Mouse (Mus musculus): Measurements from ENCODE around the gene Mecp2.
"Not testable (repeated sequence)": the region's sequence is repeated elsewhere in the genome, so short reads cannot be mapped to it uniquely, and the experiment has no call there.

Mecp2 gene

DNA sequence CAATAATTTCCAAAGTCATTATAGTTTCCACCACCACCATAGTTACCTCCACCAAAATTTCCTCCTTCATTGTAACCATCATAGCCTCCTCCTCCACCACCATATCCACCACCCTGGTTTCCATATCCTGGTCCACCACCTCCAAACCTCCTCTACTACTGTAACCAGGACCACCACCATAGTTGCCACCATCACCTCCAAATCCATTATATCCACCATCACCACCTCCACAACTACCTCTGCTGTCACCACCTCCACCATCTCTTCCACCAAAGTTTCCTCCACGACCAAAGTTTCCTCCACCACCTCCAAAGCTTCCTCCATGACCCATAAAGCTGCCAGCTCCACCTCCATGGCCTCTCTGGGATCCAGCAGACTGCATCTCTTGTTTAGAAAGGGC is at the start of gene Mecp2:
TSS of gene Mecp2 (minus strand) at position 101 of the 400 bp plus-strand sequence.
- DNase-seq (ENCODE audit: low spot score): not testable (repeated sequence)

DNA sequence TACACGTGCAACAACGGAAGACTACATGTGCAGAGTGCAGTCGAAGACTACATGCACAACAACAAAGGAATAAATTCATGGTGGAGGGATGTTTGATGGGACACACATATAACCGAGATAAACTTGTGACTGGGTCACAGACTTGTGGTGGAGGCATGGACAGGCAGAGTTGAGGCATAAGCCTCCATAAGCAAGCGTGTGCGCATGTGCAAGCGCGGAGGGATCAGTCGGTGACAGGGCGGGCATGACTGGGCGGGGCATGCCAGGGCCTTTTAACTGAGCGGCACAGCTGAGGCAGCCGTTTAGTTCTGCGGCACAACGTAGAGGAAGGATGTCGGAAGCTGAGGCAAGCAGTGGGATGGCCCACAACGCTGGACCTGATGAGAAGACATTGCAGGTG is 41.8 kb upstream of the Mecp2 start, which contains the start of gene Tktl1:
TSS of gene Tktl1 (plus strand) at position 301 of the 400 bp plus-strand sequence.
- no peak for DNase-seq (ENCODE audit: low spot score)

DNA sequence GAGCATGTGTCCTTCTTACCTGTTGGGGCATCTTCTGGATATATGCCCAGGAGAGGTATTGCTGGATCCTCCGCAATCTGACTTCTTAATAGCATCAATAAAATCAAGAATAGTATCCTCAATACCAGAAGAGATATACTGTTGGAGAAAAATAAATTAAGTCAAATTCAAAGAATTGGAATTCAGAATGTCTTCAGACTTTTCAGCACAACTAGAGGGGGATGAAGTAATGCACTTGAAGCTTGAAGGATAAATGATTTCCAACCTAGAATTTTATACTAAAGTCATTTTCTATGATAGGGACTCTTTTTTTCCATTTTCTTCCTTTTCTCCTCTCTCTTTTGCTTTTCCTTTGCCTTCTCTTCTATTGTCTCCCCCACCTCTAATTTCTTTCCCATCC is 32.6 kb upstream of the Mecp2 start, which contains the start of gene Tex28:
TSS of gene Tex28 (minus strand) at position 101 of the 400 bp plus-strand sequence.
- no peak for DNase-seq (ENCODE audit: low spot score)

DNA sequence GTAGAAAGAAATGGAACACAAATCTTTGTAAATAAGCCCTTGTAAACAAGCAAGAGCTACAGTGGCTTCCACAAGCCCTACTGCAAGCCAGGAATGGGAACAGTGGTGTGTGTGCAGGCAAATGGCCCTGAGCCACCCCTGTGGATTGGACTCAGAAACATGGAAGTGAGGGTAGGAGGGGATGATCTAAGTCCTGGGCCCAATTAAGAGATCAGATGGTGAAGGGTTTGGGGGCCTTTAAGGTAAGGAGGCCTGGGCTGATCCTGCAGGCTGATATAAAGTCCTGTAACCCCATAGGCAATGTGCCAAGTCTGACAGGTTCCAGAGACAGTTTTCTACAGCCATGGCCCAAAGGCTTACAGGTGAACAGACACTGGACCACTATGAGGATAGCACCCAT is 8.0 kb downstream of the Mecp2 start, which contains the start of gene Opn1mw:
TSS of gene Opn1mw (plus strand) at position 301 of the 400 bp plus-strand sequence.
- no peak for DNase-seq (ENCODE audit: low spot score)

DNA sequence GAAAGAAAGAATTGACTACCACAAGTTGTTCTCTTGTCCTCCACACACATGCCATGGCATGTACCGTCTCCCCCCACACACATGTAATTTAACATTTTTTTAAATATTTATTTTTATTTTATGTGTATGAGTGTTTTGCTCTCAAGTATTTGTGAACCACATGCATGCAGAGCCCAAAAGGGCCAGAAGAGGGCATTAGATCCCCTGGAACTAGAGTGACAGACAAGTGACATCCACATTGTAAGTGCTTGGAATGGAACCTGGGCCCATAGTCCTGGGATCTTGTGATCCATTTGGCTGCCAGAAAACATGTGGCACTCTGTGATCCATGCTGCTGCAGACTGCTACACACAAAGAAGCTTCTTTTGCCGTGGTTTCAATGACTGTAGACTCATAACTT is 10.2 kb downstream of the Mecp2 start:
- peak; percentile 8 for DNase-seq (ENCODE audit: low spot score)

DNA sequence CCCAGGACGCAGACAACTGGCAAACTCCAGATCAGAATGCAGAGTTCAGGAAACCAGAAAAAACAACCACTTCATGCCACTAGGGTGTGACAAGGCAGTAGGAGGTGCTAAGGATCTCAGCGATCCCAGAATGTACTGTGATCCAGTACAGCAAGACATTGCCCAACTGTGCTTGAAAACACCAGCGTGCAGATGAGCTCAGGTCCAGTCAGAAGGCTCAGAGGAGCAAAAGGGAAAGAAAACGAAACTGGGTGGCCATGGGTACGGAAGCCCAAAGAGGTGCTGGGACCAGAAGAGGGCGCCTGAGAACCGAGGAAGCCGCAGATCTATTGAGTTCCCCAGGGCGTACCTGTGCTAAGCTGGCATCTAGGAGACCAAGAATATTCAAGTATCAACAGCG is 19.7 kb downstream of the Mecp2 start:
- peak; percentile 83 for DNase-seq (ENCODE audit: low spot score)

DNA sequence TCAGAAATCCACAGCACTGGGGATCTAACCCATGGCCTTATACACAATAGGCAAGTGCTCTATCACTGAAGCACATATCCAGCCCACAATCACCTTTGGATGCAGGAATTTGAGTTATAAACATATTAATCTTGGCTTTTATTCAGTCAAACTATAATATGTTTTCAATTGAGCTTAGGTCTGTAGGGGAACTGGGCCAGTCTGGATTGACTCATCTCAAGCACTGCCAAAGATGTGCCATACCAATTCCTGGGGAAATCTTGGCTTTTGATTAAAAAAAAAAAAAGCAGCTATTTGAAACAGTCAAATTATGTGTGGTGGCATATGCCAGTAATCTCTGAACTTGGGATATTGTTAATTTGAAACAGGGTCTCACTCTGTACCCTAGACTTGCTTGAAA is 21.1 kb downstream of the Mecp2 start:
- peak; percentile 11 for DNase-seq (ENCODE audit: low spot score)

DNA sequence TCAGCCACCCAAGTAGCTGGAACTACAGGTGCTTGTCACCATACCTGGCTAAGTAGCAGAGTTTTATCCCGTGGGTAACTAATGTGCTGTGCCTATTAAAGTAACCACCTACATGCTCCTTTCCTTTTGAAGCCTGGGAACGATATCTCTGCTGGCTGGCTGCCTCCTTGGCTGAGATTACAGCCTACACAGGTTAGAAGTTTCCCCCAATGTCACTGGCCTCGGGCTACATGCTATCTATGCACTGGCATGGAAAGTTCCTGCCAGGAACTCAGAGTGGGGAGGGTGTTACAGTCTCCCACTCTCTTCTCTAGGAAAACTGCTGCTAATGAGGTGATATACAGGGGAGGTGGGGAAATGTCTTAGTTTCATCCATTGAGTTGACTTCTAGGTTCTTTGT is 26.4 kb downstream of the Mecp2 start:
- no peak for DNase-seq (ENCODE audit: low spot score)

DNA sequence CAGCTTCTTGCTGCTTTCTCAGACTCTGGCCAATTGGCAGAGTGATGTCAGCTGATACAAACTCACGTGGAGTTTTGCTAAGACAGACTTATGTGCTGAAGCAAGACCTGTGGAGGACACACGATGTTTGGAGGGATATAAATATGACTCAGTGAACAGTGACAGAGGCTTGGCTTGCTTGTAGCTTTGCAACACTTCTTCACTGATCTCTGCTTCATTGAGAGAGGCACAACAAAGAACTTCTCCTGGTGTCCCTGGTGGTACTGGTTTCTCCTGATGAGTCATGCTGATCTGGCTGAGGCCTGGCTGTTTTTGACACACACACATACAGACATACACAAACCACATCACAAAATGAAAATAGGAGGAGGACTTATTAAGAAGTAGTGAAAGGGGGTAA is 29.2 kb downstream of the Mecp2 start:
- no peak for DNase-seq (ENCODE audit: low spot score)

DNA sequence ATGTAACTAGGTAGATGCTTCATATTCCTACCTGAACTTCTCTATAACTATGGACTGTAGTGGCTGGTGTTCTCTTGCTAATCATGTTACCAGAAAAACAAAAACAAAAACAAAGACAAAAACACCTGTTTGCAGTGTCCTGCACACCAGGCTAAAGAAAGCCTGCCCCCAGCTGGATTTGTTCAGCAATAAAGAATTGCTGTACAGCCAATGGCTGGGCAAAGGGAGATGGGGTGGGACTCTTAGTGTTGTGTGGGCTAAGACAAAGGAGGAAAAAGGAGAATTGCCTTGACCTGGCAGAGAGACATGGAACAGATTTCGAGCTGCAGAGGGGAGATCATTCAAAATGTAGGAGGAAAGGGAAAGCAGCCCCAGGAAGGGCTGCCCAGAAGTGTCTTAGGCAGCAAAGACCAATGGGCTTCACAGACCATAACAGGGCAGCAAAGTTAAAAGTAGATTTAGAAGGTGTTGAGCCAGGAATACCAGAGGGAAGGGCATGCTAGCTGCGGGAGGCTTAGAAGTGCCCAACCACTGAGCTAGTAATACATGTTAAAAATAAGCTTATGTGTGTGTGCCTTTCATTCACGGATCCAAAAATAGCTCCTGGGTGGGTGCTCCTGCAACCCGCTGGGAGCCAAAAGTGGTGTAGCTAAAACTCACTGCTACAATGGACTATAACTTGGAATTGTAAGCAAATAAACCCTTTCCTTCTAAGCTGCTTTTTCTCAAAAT is 31.5 kb downstream of the Mecp2 start:
- no peak for DNase-seq (ENCODE audit: low spot score)

DNA sequence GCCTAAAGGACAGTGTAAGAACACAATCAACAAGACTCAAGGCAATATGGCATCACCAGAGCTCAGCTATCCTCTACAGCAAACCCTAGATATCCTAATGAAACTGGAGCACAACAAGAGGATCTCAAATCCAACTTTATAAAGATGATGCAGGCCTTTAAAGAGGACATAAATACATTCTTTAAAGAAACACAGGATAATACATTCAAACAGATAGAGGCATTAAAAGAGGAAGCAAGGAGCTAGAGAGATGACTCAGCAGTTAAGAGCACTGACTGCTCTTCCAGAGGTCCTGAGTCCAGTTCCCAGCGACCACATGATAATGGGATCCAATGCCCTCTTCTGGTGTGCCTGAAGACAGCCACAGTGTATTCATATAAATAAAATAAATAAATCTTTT is 40.0 kb downstream of the Mecp2 start:
- no peak for DNase-seq (ENCODE audit: low spot score)

DNA sequence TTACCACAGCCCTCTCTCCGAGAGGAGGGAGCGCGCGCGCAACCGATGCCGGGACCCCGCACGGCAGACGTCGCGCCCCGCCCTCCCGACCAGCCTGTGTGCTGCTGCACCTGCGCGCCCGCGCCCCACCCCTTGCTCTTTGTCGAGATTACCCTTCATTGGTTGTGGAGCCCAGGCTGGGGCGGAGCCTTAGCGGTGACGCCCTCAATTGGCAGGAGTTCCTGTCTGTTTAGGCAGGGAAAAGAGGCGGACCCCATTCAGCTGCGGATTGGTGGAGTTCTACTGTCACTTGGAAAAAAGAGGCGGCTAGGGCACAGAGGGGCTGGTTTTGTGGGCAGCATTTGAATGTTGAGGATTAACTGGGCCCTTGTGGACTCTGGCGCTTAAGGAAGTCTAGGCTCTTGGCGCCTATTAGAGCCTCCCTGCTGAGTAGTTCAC is 49.5 kb downstream of the Mecp2 start:
- peak; percentile 98 for DNase-seq (ENCODE audit: low spot score)

DNA sequence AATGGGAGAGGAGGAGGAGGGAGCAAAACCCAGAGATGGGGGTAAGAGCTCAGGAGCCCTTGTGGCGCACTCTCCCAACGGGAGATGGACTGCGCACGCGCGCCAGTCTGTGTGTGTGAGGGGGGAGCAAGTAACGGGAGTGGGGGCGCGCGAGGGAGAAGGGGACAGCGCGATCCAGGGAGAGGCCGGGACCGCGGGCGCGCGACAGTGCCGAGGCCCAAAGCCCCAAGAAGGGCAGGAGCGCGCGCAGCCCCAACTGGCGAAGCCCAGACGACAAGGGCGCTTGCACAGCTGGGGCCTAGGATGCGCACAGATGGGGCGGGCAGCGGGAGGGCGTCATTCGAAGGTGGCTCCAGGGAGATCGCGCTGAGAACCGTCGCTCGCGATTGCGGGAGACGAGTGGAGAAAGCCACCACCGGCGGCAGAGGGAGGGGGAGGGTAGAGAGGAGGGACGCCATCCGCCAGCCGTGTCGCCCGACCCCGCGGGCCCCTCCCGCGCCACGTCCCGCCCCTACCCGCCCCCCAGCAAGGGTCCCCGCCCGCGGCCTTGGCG is 50.1 kb downstream of the Mecp2 start:
- peak; percentile 85 for DNase-seq (ENCODE audit: low spot score)

DNA sequence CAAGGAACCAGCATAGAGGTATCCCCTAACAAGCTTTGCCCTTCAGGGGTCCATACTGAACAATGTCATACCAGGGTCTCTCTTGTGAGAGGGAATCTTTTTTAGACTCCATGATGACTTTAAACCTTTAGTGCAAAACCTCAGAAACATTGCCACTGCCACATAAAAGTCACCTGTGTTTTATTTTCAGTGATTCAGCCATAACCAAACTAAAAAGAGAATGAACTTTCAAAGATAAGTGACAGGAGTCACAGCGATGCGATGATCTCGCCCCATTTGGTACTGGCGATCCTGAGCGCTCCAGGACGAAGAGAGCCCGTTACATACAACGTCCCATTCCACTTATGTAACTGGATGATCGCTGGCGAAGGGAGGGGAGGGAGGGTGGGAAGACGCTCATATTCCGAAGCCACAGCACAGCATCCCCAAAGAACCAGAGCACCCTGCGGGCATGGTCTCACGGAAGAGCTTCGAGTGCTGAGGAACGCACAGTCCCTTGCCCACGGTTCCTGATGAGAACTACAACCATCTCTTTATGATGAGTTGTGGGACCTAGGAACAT is 50.8 kb downstream of the Mecp2 start:
- peak; percentile 11 for DNase-seq (ENCODE audit: low spot score)

DNA sequence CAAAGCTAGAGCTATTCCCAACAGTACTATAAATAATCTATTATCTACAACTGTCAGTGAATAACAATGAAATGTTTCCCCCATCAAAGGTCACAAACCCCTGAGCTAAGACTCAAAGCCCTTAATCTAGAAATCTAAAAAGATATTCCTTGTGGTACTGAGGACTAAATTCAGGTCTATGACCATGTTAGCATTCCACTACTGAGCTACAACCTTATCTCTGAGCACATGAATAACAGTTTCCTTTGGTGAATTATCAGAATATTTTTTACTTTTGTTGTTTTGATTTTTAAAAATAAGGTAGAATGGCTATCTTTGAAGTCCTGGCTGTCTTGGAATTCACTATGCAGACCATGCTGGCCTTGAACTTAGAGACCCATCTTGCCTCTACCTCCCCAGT is 64.4 kb downstream of the Mecp2 start:
- no peak for DNase-seq (ENCODE audit: low spot score)

DNA sequence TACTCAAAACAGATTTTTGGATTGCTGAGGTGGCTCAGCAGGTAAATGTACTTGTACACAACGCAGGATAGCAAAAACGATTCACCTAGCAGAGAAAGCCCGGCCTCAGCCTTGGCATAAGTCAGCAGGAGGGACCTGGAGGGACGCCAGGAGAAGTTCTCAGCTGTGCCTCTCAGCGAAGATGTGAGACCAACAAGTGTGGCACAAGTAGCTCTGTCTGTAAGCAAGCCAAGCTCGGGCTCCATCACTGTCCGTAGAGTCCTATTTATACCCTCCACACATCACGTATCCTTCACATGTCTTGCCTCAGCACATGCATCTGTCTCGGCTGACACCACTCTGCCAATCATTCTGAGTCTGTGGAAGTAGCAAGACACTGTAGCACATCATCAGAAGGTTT is 67.3 kb downstream of the Mecp2 start:
- no peak for DNase-seq (ENCODE audit: low spot score)

DNA sequence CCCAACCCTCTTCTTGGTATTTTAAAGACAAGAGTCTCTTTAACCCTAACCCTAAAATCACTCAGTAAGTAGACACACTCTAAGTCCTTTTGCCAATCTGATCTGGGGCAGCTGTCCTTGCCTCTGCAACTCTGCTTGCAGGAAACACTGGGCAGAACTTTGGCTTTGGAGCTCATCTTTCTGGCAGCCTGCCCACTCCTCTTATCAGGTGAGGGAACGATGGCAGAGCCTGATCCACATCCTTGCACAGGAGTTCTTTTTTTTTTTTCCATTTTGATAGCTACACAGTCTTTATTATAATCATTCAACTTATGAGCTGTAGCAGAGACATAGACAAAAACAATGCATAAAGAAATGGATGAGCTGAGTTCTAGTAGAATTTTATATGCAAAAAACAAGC is 90.1 kb downstream of the Mecp2 start:
- no peak for DNase-seq (ENCODE audit: low spot score)

DNA sequence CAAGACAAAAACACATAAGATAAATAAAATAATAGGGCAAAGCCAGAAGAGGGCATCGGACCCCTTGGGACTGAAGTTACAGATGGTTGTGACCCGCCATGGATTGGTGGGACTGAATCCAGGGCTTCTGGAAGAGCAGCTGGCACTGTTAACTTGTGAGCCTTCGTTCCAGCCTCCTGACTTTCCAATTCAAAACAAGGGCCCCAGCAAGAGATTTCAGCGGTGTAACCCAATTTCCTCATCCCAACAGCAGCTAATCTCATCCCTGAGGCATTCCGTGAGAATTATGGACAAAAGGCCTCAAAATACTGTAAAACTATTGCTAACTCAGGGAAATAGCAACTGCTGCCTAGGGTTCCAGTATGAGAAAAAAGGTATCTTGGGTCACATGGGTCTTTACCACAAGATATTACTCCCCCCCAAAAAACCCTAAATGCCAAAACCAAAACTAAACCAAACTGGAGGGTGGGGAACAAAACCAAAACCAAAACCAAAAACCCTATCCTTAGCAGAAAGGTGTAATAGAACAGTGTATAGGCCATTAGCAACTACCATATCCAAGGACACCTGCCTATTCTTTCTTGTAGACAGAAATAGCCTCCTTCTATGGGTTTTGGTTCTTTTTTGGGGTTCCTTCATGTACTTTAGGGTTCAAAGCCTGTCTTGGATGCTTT is 97.3 kb downstream of the Mecp2 start:
- DNase-seq (ENCODE audit: low spot score): peak; percentile 66

DNA sequence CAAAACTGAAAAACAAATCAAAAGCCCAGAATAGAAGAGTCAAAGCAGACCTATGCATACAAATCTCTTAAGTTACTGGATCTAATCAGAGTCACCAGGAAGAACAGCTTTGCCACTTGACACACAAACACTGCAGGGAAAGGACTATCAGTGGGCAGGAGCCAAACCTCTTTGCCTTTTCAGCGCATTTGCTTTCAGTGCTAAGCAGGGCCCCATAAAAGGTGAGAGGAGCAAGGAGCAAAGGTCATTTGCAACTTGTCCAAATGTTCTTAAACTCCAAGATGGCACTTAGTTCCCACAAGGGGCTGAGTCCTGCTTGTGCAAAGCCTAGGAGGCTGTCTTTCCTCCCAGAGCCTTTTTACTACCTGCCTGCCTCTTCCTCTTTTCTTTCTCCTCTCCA is 105.2 kb downstream of the Mecp2 start:
- DNase-seq (ENCODE audit: low spot score): peak; percentile 31

DNA sequence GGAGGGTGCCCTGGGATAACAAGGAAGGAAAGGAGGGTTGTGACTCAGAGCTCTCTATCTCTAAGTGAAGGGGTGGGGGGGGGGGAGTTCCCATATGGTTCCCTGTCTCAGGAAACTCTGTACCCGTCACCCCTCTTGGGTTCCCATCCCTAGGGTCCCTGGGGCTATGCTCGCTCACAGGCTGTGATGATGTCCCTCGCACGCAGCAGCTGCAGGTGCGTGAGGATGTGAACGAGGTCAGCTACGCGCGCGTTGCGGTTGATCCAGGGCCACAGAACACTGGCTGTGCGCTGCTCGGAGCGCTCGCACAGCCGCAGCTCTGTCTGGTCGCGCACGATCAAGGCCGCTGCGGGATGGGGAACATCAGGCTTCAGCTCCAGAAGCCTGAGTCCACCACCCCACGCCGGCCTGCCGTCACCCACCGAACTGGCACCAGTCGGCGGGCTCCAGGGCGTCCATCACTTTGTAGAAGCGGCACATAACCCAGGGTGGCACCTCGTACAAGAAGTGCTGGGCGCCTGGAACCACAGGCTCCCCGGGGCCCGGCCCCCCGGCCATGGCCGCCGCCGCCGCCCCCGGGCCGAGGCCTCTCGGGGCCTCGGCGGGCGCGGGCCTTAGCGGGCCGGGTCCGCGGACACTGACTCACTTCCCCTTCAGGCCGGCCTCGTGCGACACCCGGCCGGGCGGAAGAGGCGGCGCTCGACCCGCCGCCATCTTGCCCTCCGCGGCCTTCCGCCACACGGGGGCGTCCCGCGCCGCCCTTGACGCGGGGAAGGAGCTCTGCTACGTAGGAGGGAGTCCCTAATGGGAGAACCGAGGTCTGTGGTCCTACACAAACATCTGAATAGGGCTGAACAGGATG is 111.7 kb downstream of the Mecp2 start, which contains the start of gene Irak1:
TSS of gene Irak1 (minus strand) at position 731 of the 862 bp plus-strand sequence.
- DNase-seq (ENCODE audit: low spot score): peak; percentile 75

DNA sequence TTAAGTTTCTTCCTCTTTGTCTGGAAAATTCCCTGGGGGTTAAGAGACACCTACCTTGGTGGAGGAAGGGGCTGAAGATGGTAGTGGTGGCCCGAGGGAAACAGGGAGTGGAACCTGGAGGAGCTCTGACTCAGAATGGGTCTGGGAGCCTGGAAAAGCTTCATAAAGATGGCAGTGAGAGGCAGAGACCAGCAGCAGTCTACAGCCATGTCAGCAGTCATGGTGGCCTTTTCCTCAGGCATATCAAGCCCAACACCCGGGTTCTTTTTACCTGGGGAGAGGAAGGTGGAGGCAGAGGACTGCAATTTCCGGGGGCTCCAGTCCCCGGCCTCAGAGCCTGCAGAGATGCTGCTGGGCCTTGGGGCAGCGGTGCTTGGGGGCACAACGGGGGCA is 112.4 kb downstream of the Mecp2 start:
- DNase-seq (ENCODE audit: low spot score): no peak

DNA sequence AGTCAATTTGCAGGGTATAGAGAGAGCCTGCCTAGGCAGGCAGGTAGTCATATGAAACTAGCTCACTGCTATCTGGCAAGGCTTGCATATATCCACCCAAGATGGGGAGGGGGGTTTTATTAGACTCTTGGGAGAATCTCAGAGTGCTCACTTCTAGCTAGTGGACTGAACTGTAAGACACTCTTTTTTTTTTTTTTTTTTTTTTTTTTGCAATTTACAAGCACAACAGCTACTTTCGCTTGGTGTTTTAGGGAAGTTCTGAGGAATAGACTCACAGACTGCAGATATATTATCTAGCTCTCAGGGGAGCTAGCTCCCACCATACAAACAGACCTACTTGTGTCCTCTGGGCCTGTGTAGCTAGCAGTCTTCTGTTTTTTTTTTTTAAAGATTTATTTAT is 120.6 kb downstream of the Mecp2 start:
- DNase-seq (ENCODE audit: low spot score): no peak

All from adipocyte (in vitro differentiated cells).